Mouse (Mus musculus) midbrain, embryonic 10.5 days (tissue): ENCODE results near the gene Zfp408. TPM values are rescaled to one million over a fixed set of nuclear protein-coding genes. Genes with fewer than 3 reads are reported as not detected.
"Not testable (repeated sequence)": the region's sequence is repeated elsewhere in the genome, so short reads cannot be mapped to it uniquely, and the experiment has no call there.

ENCODE experiments used
- DNase-seq: peaks from one replicate; pipeline ENCODE4 v3.0.0-alpha.2; 2017; ENCODE audit warnings: low spot score
- H3K27ac ChIP-seq: fragments of 300-500 bp; sonication (generic); replicated peaks from 2 replicates; pipeline ENCODE4 v1.5.1; 2016; ENCODE audit warnings: mild to moderate bottlenecking
- H3K27me3 ChIP-seq: fragments of 300-500 bp; sonication (generic); 2 replicates; pipeline ENCODE4 v1.6.1; 2016; ENCODE audit warnings: low read depth, mild to moderate bottlenecking; ENCODE audit not compliant: poor library complexity, severe bottlenecking
- H3K36me3 ChIP-seq: fragments of 300-500 bp; sonication (generic); 2 replicates; pipeline ENCODE4 v1.6.1; 2016; ENCODE audit warnings: mild to moderate bottlenecking, moderate library complexity
- H3K4me1 ChIP-seq: fragments of 300-500 bp; sonication (generic); 2 replicates; pipeline ENCODE4 v1.6.1; 2016
- H3K4me3 ChIP-seq: fragments of 300-500 bp; sonication (generic); 2 replicates; pipeline ENCODE4 v1.5.1; 2016; ENCODE audit warnings: mild to moderate bottlenecking, moderate library complexity
- H3K9me3 ChIP-seq: fragments of 300-500 bp; sonication (generic); replicated peaks from 2 replicates; pipeline ENCODE4 v1.6.1; 2016; ENCODE audit warnings: mild to moderate bottlenecking
- WGBS: fragments of 180-500 bp; shearing (Covaris S2); methylation state at CpG from one replicate; pipeline ENCODE4 v1.1.7; 2016; 5-methylcytosine and 5-hydroxymethylcytosine counted together
- polyA plus RNA-seq: library from polyadenylated mRNA; unstranded; fragments of >200 nt; fragmentation: Nextera tagmentation; extraction: Ambion mirVana; gene quantifications from 2 replicates; pipeline ENCODE4 v1.2.1, GENCODE M21; 2016

The Zfp408 gene
- polyA plus RNA-seq, 1 experiment from 2014 or later = 9.6 TPM

GRCm38 (mm10) chr2:91629682-91630081, 19.9 kb downstream of the Zfp408 start:
- H3K4me1 ChIP-seq = 0 out of 2 replicates have a peak, but pooled peaks cover 3% of the 10 kb centered on the region
- no peak overlapping the region for H3K27ac ChIP-seq
- WGBS = 85% methylated on average over 18 of the region's 18 CpGs

DNA sequence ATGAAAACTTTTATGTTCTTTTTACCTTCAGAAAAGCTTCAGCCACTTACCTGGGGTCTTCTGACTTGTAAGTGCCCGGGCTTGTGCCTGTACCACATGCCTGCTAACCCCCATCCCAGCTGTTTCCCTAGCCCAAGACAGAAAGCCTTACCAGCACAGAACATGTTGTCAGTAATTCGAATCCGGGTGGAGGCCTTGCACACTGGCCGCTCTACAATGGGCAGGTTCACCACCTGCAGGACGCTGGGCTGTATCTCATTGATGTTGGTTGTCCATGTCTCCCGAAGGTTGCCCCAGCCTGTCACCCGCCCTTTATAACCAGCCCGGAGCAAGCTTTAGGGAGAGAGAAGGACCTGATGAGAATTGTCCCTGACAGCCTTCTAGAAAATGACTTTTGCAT, 21.4 kb downstream of the Zfp408 start:
- H3K9me3 ChIP-seq = no peaks in the 10 kb centered on the region
- no peak overlapping the region for H3K27ac ChIP-seq
- WGBS = 93% methylated on average over 8 of the region's 8 CpGs
- DNase-seq = no peak
- H3K27me3 ChIP-seq = no peaks in the 10 kb centered on the region
- H3K36me3 ChIP-seq = peaks cover 15% of the 10 kb centered on the region
- H3K4me3 ChIP-seq = no peak overlapping the region
- 0 out of 2 replicates have a peak, but pooled peaks cover 3% of the 10 kb centered on the region for H3K4me1 ChIP-seq

More at GRCm38 (mm10) chr2:91629682-91630081, 19.9 kb downstream of the Zfp408 start:
- H3K27me3 ChIP-seq = no peaks in the 10 kb centered on the region
- no peak overlapping the region for H3K4me3 ChIP-seq
- no peaks in the 10 kb centered on the region; the same call in 1 of the 2 replicates for H3K36me3 ChIP-seq
- DNase-seq = no peak
- no peaks in the 10 kb centered on the region for H3K9me3 ChIP-seq

DNA sequence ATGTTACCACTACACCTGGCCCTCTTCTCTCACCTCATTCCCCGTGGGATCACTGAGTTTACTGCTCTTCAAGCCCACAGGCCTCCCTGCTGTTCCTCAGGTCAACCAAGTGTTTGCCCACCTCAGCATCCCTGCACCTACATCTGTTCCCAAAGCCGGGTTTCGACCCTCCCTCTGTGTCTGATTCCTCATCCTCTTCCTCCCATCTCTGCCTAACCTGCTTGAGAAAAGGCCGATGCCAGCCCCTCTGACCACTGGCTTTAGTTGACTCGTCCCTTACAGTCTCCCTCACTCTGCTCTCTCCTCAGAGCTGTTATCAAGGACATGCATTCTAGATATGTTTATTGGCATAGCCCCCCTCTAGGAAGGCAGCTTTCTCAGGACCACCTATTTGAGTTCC, 22.1 kb downstream of the Zfp408 start:
- 0 out of 2 replicates have a peak, but pooled peaks cover 3% of the 10 kb centered on the region for H3K4me1 ChIP-seq
- no peaks in the 10 kb centered on the region for H3K9me3 ChIP-seq
- peaks cover 22% of the 10 kb centered on the region for H3K36me3 ChIP-seq
- DNase-seq = no peak
- no peak overlapping the region for H3K27ac ChIP-seq
- H3K4me3 ChIP-seq = no peak overlapping the region
- no peaks in the 10 kb centered on the region for H3K27me3 ChIP-seq
- 80% methylated on average over 5 of the region's 5 CpGs for WGBS

DNA sequence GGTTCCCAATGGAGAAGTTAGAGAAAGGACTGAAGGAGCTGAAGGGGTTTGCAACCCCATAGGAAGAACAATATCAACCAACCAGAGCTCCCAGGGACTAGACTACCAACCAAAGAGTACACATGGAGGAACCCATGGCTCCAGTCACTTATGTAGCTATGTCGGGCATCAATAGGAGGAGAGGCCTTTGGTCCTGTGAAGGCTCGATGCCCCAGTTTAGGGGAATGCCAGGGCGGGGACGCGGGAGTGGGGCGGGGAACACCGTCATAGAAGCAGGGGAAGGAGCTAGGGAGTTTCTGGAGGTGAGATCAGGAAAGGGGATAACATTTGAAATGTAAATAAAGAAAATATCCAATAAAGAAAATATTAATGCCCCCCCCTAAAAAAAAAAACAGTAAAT, 26.2 kb downstream of the Zfp408 start:
- 95% methylated on average over 7 of the region's 7 CpGs for WGBS
- H3K9me3 ChIP-seq, H3K4me3 ChIP-seq, DNase-seq, H3K4me1 ChIP-seq, H3K27me3 ChIP-seq, H3K27ac ChIP-seq: not testable (repeated sequence)
- H3K36me3 ChIP-seq = peaks cover 63% of the 10 kb centered on the region

- 93% methylated on average over 5 of the region's 5 CpGs for WGBS
- Histone ChIP-seq H3K9me3 (no peaks in the 10 kb centered on the region), H3K27ac (no peak overlapping the region), H3K36me3 (peaks cover 73% of the 10 kb centered on the region), H3K27me3 (no peaks in the 10 kb centered on the region), H3K4me1 (no peaks in the 10 kb centered on the region), H3K4me3 (no peak overlapping the region)
- no peak for DNase-seq
Measured at GRCm38 (mm10) chr2:91622356-91622755, 27.2 kb downstream of the Zfp408 start.

GRCm38 (mm10) chr2:91609370-91609769, 40.2 kb downstream of the Zfp408 start:
- not testable (repeated sequence) for H3K27me3 ChIP-seq, DNase-seq, H3K4me3 ChIP-seq, H3K27ac ChIP-seq, H3K9me3 ChIP-seq, H3K4me1 ChIP-seq
- H3K36me3 ChIP-seq = peaks cover 88% of the 10 kb centered on the region

DNA sequence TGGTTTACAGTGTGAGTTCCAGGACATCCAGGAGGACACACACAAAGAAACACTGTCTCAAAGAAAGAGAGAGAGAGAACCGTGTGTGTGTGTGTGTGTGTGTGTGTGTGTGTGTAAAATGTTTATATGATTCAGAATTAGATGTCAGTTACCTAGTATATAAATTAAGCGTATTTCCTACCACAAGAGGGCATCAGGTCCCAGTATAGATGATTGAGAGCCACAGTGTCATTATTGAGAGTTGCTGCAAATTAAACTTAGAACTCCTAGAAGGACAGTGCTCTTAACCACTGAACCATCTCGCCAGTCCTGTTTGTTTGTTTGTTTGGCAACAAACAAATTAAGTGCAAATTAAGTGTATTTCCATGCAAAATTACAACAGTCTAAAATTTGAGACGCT, 47.2 kb downstream of the Zfp408 start:
- WGBS = 90% methylated on average over 4 of the region's 4 CpGs
- H3K36me3 ChIP-seq = peaks cover 97% of the 10 kb centered on the region

DNA sequence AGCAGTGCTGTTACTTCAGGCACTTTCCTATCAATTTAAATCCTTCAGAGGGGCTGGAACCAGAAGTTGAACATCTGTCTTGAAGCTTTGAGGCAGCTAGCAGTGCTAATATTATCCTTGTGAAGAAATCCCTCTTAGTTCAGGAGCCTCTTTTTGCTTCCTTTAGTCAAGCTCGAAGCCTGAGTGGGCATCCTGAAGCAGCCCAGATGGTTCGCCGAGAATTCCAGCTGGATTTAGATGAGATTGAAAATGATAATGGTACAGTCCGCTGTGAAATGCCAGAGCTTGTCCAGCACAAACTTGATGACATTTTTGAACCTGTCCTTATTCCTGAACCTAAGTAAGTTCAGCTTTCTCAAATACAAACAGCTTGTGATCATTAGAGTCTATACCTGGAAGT, 49.1 kb downstream of the Zfp408 start:
- Histone ChIP-seq H3K36me3 (peaks cover 99% of the 10 kb centered on the region), H3K9me3 (no peaks in the 10 kb centered on the region), H3K27ac (no peak overlapping the region), H3K4me1 (no peaks in the 10 kb centered on the region), H3K4me3 (no peak overlapping the region), H3K27me3 (no peaks in the 10 kb centered on the region)
- 93% methylated on average over 4 of the region's 4 CpGs for WGBS
- DNase-seq = no peak

More for the DNA sequence above, 47.2 kb downstream of the Zfp408 start:
- no peak overlapping the region for H3K27ac ChIP-seq
- H3K4me3 ChIP-seq = no peak overlapping the region
- DNase-seq = no peak
- no peaks in the 10 kb centered on the region for H3K4me1 ChIP-seq
- no peaks in the 10 kb centered on the region for H3K27me3 ChIP-seq
- H3K9me3 ChIP-seq = no peaks in the 10 kb centered on the region

Other genes with a start within 250 kb of the Zfp408 start
- 87.1 and 98.5 TPM in 2 replicates for gene 1110051M20Rik, start 205.1 kb downstream of the Zfp408 start, polyA plus RNA-seq
- 7.0 and 7.1 TPM in 2 replicates for gene Lrp4, start 192.3 kb downstream of the Zfp408 start, polyA plus RNA-seq
- 148 and 165 TPM in 2 replicates for gene Ckap5, start 123.0 kb downstream of the Zfp408 start, polyA plus RNA-seq
- gene F2, start 13.4 kb downstream of the Zfp408 start, polyA plus RNA-seq = 0.14 TPM in 1 of 2 replicates, not detected in the other
- gene Arhgap1, start 69 bp upstream of the Zfp408 start, polyA plus RNA-seq = 75.2 and 82.6 TPM in 2 replicates
- gene Atg13, start 60.8 kb upstream of the Zfp408 start, polyA plus RNA-seq = 22.9 and 25.5 TPM in 2 replicates
- gene Harbi1, start 61.1 kb upstream of the Zfp408 start, polyA plus RNA-seq = 22.5 and 26.2 TPM in 2 replicates
- gene Ambra1, start 80.3 kb upstream of the Zfp408 start, polyA plus RNA-seq = 21.2 and 23.1 TPM in 2 replicates